Mouse (Mus musculus) hindbrain, embryonic 10.5 days (tissue): ENCODE measurements around the gene Grcc10. TPM values are rescaled to one million over a fixed set of nuclear protein-coding genes. Genes with fewer than 3 reads are reported as not detected.

Experiments used
- DNase-seq: peaks from one replicate; pipeline ENCODE4 v3.0.0-alpha.2; 2017; ENCODE audit warnings: low spot score
- H3K27ac ChIP-seq: fragments of 300-500 bp; sonication (generic); 2 replicates; pipeline ENCODE4 v1.5.1; 2016; ENCODE audit warnings: mild to moderate bottlenecking, moderate library complexity
- H3K27me3 ChIP-seq: fragments of 300-500 bp; sonication (generic); 2 replicates; pipeline ENCODE4 v1.6.1; 2016; ENCODE audit warnings: mild to moderate bottlenecking; ENCODE audit not compliant: poor library complexity, insufficient read depth, severe bottlenecking
- H3K36me3 ChIP-seq: fragments of 300-500 bp; sonication (generic); 2 replicates; pipeline ENCODE4 v1.6.1; 2016; ENCODE audit warnings: mild to moderate bottlenecking, moderate library complexity
- H3K4me1 ChIP-seq: fragments of 300-500 bp; sonication (generic); replicated peaks from 2 replicates; pipeline ENCODE4 v1.6.1; 2016; ENCODE audit warnings: mild to moderate bottlenecking
- H3K4me3 ChIP-seq: fragments of 300-500 bp; sonication (generic); 2 replicates; pipeline ENCODE4 v1.5.1; 2016; ENCODE audit warnings: mild to moderate bottlenecking, moderate library complexity
- H3K9me3 ChIP-seq: fragments of 300-500 bp; sonication (generic); 2 replicates; pipeline ENCODE4 v1.6.1; 2016; ENCODE audit warnings: mild to moderate bottlenecking, moderate library complexity
- WGBS: fragments of 180-500 bp; shearing (Covaris S2); methylation state at CpG from one replicate; pipeline ENCODE4 v1.1.7; 2016; 5-methylcytosine and 5-hydroxymethylcytosine counted together
- polyA plus RNA-seq: library from polyadenylated mRNA; unstranded; fragments of >200 nt; fragmentation: Nextera tagmentation; extraction: Ambion mirVana; gene quantifications from 2 replicates; pipeline ENCODE4 v1.2.1, GENCODE M21; 2016

The Grcc10 gene
- polyA plus RNA-seq, 1 experiment from 2014 or later: 555 TPM

GRCm38 (mm10) chr6:124768704-124769044 is 27.5 kb upstream of the Grcc10 start:
- peak overlapping the region; percentile 65 for H3K4me3 ChIP-seq
- 2% methylated on average over 9 of the region's 9 CpGs for WGBS
- peaks cover 44% of the 10 kb centered on the region for H3K4me1 ChIP-seq
- DNase-seq: no peak
- peaks cover 80% of the 10 kb centered on the region for H3K27me3 ChIP-seq
- 0 out of 2 replicates have a peak overlapping the region, but pooled peaks have one; percentile 53 for H3K27ac ChIP-seq
- H3K9me3 ChIP-seq: no peaks in the 10 kb centered on the region
- H3K36me3 ChIP-seq: no peaks in the 10 kb centered on the region

GRCm38 (mm10) chr6:124767920-124768703 is 26.9 kb upstream of the Grcc10 start:
- Histone ChIP-seq H3K4me3 (peak overlapping the region; percentile 65), H3K4me1 (peaks cover 48% of the 10 kb centered on the region)

GRCm38 (mm10) chr6:124767536-124767919 is 26.4 kb upstream of the Grcc10 start:
- Histone ChIP-seq H3K36me3 (no peaks in the 10 kb centered on the region), H3K4me3 (0 out of 2 replicates have a peak overlapping the region, but pooled peaks have one; percentile 65), H3K9me3 (no peaks in the 10 kb centered on the region), H3K4me1 (peaks cover 48% of the 10 kb centered on the region), H3K27ac (peak overlapping the region; percentile 53), H3K27me3 (peaks cover 81% of the 10 kb centered on the region)
- DNase-seq: no peak
- 31% methylated on average over 4 of the region's 4 CpGs for WGBS

More at GRCm38 (mm10) chr6:124767920-124768703, 26.9 kb upstream of the Grcc10 start:
- DNase-seq: peak; percentile 14
- Histone ChIP-seq H3K9me3 (no peaks in the 10 kb centered on the region), H3K27me3 (peaks cover 81% of the 10 kb centered on the region), H3K36me3 (no peaks in the 10 kb centered on the region), H3K27ac (peak overlapping the region; percentile 53; the same call in 1 of the 2 replicates)
- WGBS: 18% methylated on average over 19 of the region's 19 CpGs

- Histone ChIP-seq H3K36me3 (no peaks in the 10 kb centered on the region), H3K4me1 (peaks cover 48% of the 10 kb centered on the region), H3K4me3 (no peak overlapping the region), H3K27me3 (peaks cover 81% of the 10 kb centered on the region), H3K27ac (no peak overlapping the region), H3K9me3 (no peaks in the 10 kb centered on the region)
- no peak for DNase-seq
- 82% methylated on average over 7 of the region's 7 CpGs for WGBS
Measured at GRCm38 (mm10) chr6:124765951-124766350, 24.8 kb upstream of the Grcc10 start.

- no peaks in the 10 kb centered on the region for H3K9me3 ChIP-seq
- 5% methylated on average over 5 of the region's 5 CpGs for WGBS
- H3K27ac ChIP-seq: peak overlapping the region; percentile 98
- peak overlapping the region; percentile 87 for H3K4me3 ChIP-seq
- peaks cover 45% of the 10 kb centered on the region for H3K4me1 ChIP-seq
- DNase-seq: peak; percentile 83
- H3K36me3 ChIP-seq: no peaks in the 10 kb centered on the region
- H3K27me3 ChIP-seq: peaks cover 30% of the 10 kb centered on the region
Measured at GRCm38 (mm10) chr6:124759259-124759658, 18.1 kb upstream of the Grcc10 start.

GRCm38 (mm10) chr6:124758849-124759232 is 17.7 kb upstream of the Grcc10 start:
- Histone ChIP-seq H3K9me3 (no peaks in the 10 kb centered on the region), H3K4me1 (peaks cover 49% of the 10 kb centered on the region), H3K36me3 (no peaks in the 10 kb centered on the region), H3K27ac (peak overlapping the region; percentile 98), H3K4me3 (peak overlapping the region; percentile 87), H3K27me3 (peaks cover 26% of the 10 kb centered on the region)
- WGBS: 70% methylated on average over 2 of the region's 2 CpGs
- DNase-seq: peak; percentile 11

- Histone ChIP-seq H3K36me3 (peaks cover 6% of the 10 kb centered on the region; the same call in 1 of the 2 replicates), H3K4me3 (peak overlapping the region; percentile 87), H3K27me3 (peaks cover 19% of the 10 kb centered on the region), H3K27ac (peak overlapping the region; percentile 98), H3K4me1 (peaks cover 48% of the 10 kb centered on the region), H3K9me3 (no peaks in the 10 kb centered on the region)
- peak; percentile 70 for DNase-seq
- 20% methylated on average over 5 of the region's 5 CpGs for WGBS
Measured at GRCm38 (mm10) chr6:124757909-124758848, 17.0 kb upstream of the Grcc10 start.

GRCm38 (mm10) chr6:124757351-124757880 is 16.2 kb upstream of the Grcc10 start:
- H3K4me1 ChIP-seq: peaks cover 48% of the 10 kb centered on the region
- H3K27me3 ChIP-seq: peaks cover 12% of the 10 kb centered on the region
- peak; percentile 24 for DNase-seq
- WGBS: 5% methylated on average over 5 of the region's 5 CpGs
- no peaks in the 10 kb centered on the region for H3K9me3 ChIP-seq
- H3K36me3 ChIP-seq: peaks cover 10% of the 10 kb centered on the region; the same call in 1 of the 2 replicates
- peak overlapping the region; percentile 98 for H3K27ac ChIP-seq
- H3K4me3 ChIP-seq: peak overlapping the region; percentile 87

GRCm38 (mm10) chr6:124756652-124757350 is 15.6 kb upstream of the Grcc10 start:
- Histone ChIP-seq H3K9me3 (no peaks in the 10 kb centered on the region), H3K36me3 (peaks cover 15% of the 10 kb centered on the region; the same call in 1 of the 2 replicates), H3K27ac (peak overlapping the region; percentile 98), H3K4me1 (peaks cover 48% of the 10 kb centered on the region), H3K27me3 (peaks cover 10% of the 10 kb centered on the region; the same call in 1 of the 2 replicates), H3K4me3 (peak overlapping the region; percentile 87)
- WGBS: 1% methylated on average over 53 of the region's 54 CpGs
- peak; percentile 84 for DNase-seq

GRCm38 (mm10) chr6:124755831-124756595 is 14.8 kb upstream of the Grcc10 start, which contains the start of the genes Gm45234 and Atn1:
Gm45234 (minus strand) TSS chr6:124756021.
Atn1 (minus strand) TSS chr6:124756524.
- Histone ChIP-seq H3K9me3 (no peaks in the 10 kb centered on the region), H3K27ac (peak within 1 kb of the TSS; percentile 98), H3K36me3 (peaks cover 20% of the 10 kb centered on the region; the same call in 1 of the 2 replicates), H3K4me3 (peak within 1 kb of the TSS; percentile 87), H3K4me1 (peaks cover 48% of the 10 kb centered on the region), H3K27me3 (peaks cover 5% of the 10 kb centered on the region; the same call in 1 of the 2 replicates)
- peak; percentile 79 for DNase-seq
- WGBS: under 1% methylated on average over 71 of the region's 100 CpGs

- Histone ChIP-seq H3K4me1 (peaks cover 48% of the 10 kb centered on the region), H3K36me3 (peaks cover 25% of the 10 kb centered on the region), H3K9me3 (no peaks in the 10 kb centered on the region)
Measured at GRCm38 (mm10) chr6:124755306-124755705, 14.1 kb upstream of the Grcc10 start.

More at GRCm38 (mm10) chr6:124755306-124755705, 14.1 kb upstream of the Grcc10 start:
- DNase-seq: no peak
- H3K27ac ChIP-seq: peak overlapping the region; percentile 98
- peaks cover 4% of the 10 kb centered on the region; the same call in 1 of the 2 replicates for H3K27me3 ChIP-seq
- H3K4me3 ChIP-seq: peak overlapping the region; percentile 87
- 5% methylated on average over 3 of the region's 3 CpGs for WGBS
